Mouse (Mus musculus) liver, adult 2 months (tissue): ENCODE results near the gene Olfr10. TPM values are rescaled to one million over a fixed set of nuclear protein-coding genes. Genes with fewer than 3 reads are reported as not detected.

Experiments used
- DNase-seq: peaks from one replicate; pipeline ENCODE4 v3.0.0-alpha.2; 2011; ENCODE audit warnings: low read depth, low spot score; ENCODE audit errors: extremely low read depth
- H3K27ac ChIP-seq: fragments of 200-500 bp; replicated peaks from 2 replicates; pipeline ENCODE4 v1.5.1; 2012; ENCODE audit warnings: low read depth, mild to moderate bottlenecking, control low read depth, inconsistent platforms, low read length; ENCODE audit not compliant: insufficient read depth
- H3K27me3 ChIP-seq: fragments of 200-500 bp; 2 replicates; pipeline ENCODE4 v1.6.1; 2012; ENCODE audit warnings: mild to moderate bottlenecking, moderate library complexity, low read length, inconsistent platforms; ENCODE audit not compliant: control insufficient read depth, insufficient read depth
- H3K36me3 ChIP-seq: fragments of 200-500 bp; 2 replicates; pipeline ENCODE4 v1.6.1; 2012; ENCODE audit warnings: low read length, inconsistent platforms; ENCODE audit not compliant: control insufficient read depth, insufficient read depth
- H3K4me1 ChIP-seq: fragments of 200-500 bp; 2 replicates; pipeline ENCODE4 v1.6.1; 2011; ENCODE audit warnings: low read length; ENCODE audit not compliant: control insufficient read depth, insufficient read depth
- H3K4me3 ChIP-seq: fragments of 200-500 bp; 2 replicates; pipeline ENCODE4 v1.5.1; 2011; ENCODE audit warnings: low read depth, mild to moderate bottlenecking, control low read depth, low read length, moderate library complexity; ENCODE audit not compliant: insufficient read depth
- H3K79me2 ChIP-seq: fragments of 200-500 bp; 2 replicates; pipeline ENCODE4 v1.6.1; 2012; ENCODE audit warnings: inconsistent platforms, mild to moderate bottlenecking, low read length, moderate library complexity; ENCODE audit not compliant: control insufficient read depth, insufficient read depth
- H3K9ac ChIP-seq: fragments of 200-500 bp; 2 replicates; pipeline ENCODE4 v1.6.1; 2012; ENCODE audit warnings: low read depth, mild to moderate bottlenecking, control low read depth, inconsistent platforms, low read length
- CTCF ChIP-seq: fragments of 200-500 bp; IDR thresholded peaks from 2 replicates; pipeline ENCODE4 v1.5.1; 2011; ENCODE audit warnings: low read depth, low read length, control low read depth
- POLR2A ChIP-seq: fragments of 200-500 bp; IDR thresholded peaks from 2 replicates; pipeline ENCODE4 v1.6.1; 2011; ENCODE audit warnings: low read length, control low read depth; ENCODE audit not compliant: insufficient read depth; ENCODE audit errors: extremely low read depth
- WGBS: fragments of 180-500 bp; shearing (Covaris S2); methylation state at CpG from one replicate; pipeline ENCODE4 v1.1.7; 2018; 5-methylcytosine and 5-hydroxymethylcytosine counted together
- polyA plus RNA-seq: library from polyadenylated mRNA; depleted of rRNA; stranded (reverse); fragments of >200 nt; gene quantifications from 2 replicates; pipeline ENCODE4 v1.2.3, GENCODE M21; 2012
- total RNA-seq: library from RNA; depleted of rRNA; stranded (reverse); fragments of >200 nt; gene quantifications from 2 replicates; pipeline ENCODE4 v1.2.3, GENCODE M21; 2014

Olfr10 gene
- total and polyA plus RNA-seq, 2 experiments = not detected

DNA sequence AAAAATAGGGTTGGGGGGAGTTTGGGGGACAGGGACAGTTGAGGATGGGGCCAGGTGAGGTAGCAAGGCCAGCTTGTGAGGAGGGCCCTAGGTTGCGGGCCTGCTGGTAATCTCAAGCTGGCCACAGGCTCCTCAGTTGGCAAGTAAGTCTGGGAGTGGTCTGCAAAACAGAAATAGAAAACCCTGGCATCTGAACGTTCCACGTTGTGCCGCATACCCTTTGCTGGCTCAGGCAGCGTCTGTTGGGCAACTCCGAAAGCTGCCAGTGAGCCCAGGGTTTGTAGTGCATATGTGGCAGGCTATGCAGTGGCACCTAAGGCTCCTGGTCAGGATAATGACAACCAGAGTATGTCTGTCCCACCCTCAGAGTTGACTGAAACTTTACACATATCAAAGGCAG is 41.4 kb upstream of the Olfr10 start:
- Histone ChIP-seq H3K4me1 (peaks cover 54% of the 10 kb centered on the region), H3K4me3 (no peak overlapping the region), H3K27me3 (no peaks in the 10 kb centered on the region), H3K9ac (0 out of 2 replicates have a peak overlapping the region, but pooled peaks have one; percentile 4), H3K36me3 (no peaks in the 10 kb centered on the region; the same call in 1 of the 2 replicates), H3K79me2 (peaks cover 16% of the 10 kb centered on the region), H3K27ac (peak overlapping the region; percentile 56; the same call in 1 of the 2 replicates)
- DNase-seq = peak; percentile 51
- 29% methylated on average over 6 of the region's 6 CpGs for WGBS
- no peak for TF ChIP-seq POLR2A
- TF ChIP-seq CTCF = no peak

- no peaks in the 10 kb centered on the region; the same call in 1 of the 2 replicates for H3K36me3 ChIP-seq
- no peaks in the 10 kb centered on the region for H3K27me3 ChIP-seq
These were observed 40.5 kb upstream of the Olfr10 start for GRCm38 (mm10) chr11:49264081-49264480.

GRCm38 (mm10) chr11:49264622-49265021 is 39.9 kb upstream of the Olfr10 start:
- TF ChIP-seq CTCF (no peak), POLR2A (no peak)
- DNase-seq = no peak
- no peaks in the 10 kb centered on the region for H3K27me3 ChIP-seq
- no peak overlapping the region for H3K9ac ChIP-seq
- H3K27ac ChIP-seq = no peak overlapping the region
- H3K4me1 ChIP-seq = peaks cover 52% of the 10 kb centered on the region
- WGBS = 63% methylated on average over 11 of the region's 11 CpGs
- H3K36me3 ChIP-seq = no peaks in the 10 kb centered on the region; the same call in 1 of the 2 replicates
- H3K79me2 ChIP-seq = peaks cover 16% of the 10 kb centered on the region
- H3K4me3 ChIP-seq = no peak overlapping the region

More at GRCm38 (mm10) chr11:49264081-49264480, 40.5 kb upstream of the Olfr10 start:
- WGBS = 91% methylated on average over 7 of the region's 7 CpGs
- H3K27ac ChIP-seq = no peak overlapping the region
- H3K9ac ChIP-seq = no peak overlapping the region
- peaks cover 54% of the 10 kb centered on the region for H3K4me1 ChIP-seq
- no peak for TF ChIP-seq POLR2A
- no peak for TF ChIP-seq CTCF
- no peak overlapping the region for H3K4me3 ChIP-seq
- peaks cover 16% of the 10 kb centered on the region for H3K79me2 ChIP-seq
- no peak for DNase-seq

DNA sequence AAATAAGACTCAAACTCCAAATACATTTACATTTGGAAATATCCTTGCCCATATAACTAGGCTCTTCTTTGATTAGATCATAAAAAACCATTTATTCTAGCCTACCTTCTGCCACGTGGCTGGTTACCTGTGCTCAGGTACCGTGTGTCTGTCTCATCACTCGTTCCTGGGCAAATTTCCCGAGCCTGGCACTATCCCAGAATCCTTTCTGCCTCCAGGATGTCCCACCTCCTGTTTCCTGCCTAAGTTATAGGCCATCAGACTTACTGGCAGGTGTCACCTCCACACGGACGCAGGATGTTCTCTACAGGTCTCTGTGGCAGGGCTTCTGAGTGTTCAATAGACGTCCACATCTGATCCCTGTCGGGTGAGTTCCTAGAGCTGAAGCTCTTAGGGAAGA is 39.4 kb upstream of the Olfr10 start:
- no peak for TF ChIP-seq CTCF
- no peak for TF ChIP-seq POLR2A
- WGBS = 45% methylated on average over 8 of the region's 8 CpGs
- H3K4me1 ChIP-seq = peaks cover 48% of the 10 kb centered on the region
- H3K36me3 ChIP-seq = no peaks in the 10 kb centered on the region; the same call in 1 of the 2 replicates
- H3K9ac ChIP-seq = no peak overlapping the region
- H3K27ac ChIP-seq = no peak overlapping the region
- DNase-seq = no peak
- H3K79me2 ChIP-seq = peaks cover 16% of the 10 kb centered on the region
- H3K4me3 ChIP-seq = no peak overlapping the region
- no peaks in the 10 kb centered on the region for H3K27me3 ChIP-seq

GRCm38 (mm10) chr11:49266671-49267070 is 37.9 kb upstream of the Olfr10 start:
- H3K27me3 ChIP-seq = no peaks in the 10 kb centered on the region
- 27% methylated on average over 6 of the region's 6 CpGs for WGBS
- no peaks in the 10 kb centered on the region; the same call in 1 of the 2 replicates for H3K36me3 ChIP-seq
- peaks cover 15% of the 10 kb centered on the region for H3K79me2 ChIP-seq
- DNase-seq = peak; percentile 95
- H3K4me3 ChIP-seq = no peak overlapping the region
- TF ChIP-seq CTCF (no peak), POLR2A (no peak)
- H3K4me1 ChIP-seq = peaks cover 34% of the 10 kb centered on the region
- peak overlapping the region; percentile 48 for H3K9ac ChIP-seq
- peak overlapping the region; percentile 88 for H3K27ac ChIP-seq

DNA sequence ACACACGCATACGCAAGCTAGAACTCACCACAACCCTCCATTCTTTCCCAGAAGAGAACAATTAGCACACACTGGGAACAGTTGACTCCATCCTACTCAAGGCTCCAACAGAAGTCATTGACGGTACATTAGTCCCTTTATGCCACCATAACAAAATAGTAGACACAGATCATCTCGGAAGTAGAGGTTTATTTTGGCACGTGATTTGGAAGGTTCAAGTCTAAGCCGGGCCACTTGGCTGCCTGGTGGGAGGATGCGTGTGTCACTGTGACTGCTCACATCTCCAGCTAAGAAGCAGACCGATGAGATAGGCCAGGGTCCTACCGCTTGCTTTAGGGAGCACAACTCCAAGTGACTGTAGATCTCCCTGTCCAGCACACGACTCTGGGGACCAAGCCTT is 37.2 kb upstream of the Olfr10 start:
- no peak overlapping the region for H3K4me3 ChIP-seq
- peak; percentile 68 for DNase-seq
- TF ChIP-seq CTCF = no peak
- no peak for TF ChIP-seq POLR2A
- peak overlapping the region; percentile 70 for H3K27ac ChIP-seq
- H3K79me2 ChIP-seq = peaks cover 9% of the 10 kb centered on the region
- WGBS = 30% methylated on average over 10 of the region's 10 CpGs
- peaks cover 28% of the 10 kb centered on the region for H3K4me1 ChIP-seq
- H3K27me3 ChIP-seq = no peaks in the 10 kb centered on the region
- peak overlapping the region; percentile 5; the same call in 1 of the 2 replicates for H3K9ac ChIP-seq
- H3K36me3 ChIP-seq = no peaks in the 10 kb centered on the region
